Mouse (Mus musculus) G1E-ER4 (cell line): ENCODE results near the gene Commd7. TPM values are rescaled to one million over a fixed set of nuclear protein-coding genes. Genes with fewer than 3 reads are reported as not detected.

Experiments used
- GATA1 ChIP-seq: IDR thresholded peaks from one replicate; pipeline ENCODE4 v1.8.0; 2012; ENCODE audit warnings: low read length, inconsistent platforms
- polyA plus RNA-seq: library from polyadenylated mRNA; stranded (reverse); fragments of >175 nt; gene quantifications from 2 replicates; pipeline ENCODE4 v1.2.3, GENCODE M21; 2012

Commd7 gene
- polyA plus RNA-seq, result 30.1 and 30.2 TPM in 2 replicates

DNA sequence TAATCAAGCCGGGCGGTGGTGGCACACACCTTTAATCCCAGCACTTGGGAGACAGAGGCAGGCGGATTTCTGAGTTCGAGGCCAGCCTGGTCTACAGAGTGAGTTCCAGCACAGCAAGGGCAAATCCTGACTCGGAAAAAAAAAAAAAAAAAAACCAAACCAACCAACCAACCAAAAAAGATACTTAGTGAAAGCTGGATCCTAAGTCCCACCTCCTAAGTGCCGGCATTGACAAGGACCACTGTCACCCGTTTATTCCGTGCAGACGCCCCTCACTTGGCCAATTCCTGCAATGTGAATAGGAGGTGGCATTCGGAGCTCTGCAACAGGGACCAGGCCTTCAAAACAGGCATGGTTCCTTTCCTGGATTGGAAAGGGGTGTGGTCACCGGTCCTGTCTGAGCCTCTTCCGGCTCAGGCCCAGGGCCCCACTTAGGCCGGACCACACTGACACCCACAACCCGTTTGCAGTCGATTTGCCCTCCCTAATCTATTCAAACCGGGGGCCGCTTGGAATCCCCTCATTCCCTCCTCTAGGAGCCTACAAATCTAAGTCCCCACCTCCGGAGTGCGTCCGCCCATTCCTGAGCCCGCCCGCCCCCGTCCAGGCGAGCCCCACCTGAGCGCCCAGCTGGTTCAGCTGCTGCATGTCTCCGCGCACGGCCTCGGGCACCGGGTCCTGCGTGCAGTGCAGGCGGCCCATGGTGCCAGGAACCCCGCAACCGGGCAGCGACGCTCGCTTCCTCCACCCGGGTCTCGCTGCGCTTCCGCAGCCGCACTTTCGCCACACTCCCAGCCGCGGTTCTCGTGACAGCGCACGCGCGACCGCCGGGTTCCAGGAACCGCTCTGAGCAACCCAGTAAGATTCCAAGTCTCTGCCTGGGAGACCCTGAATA lies at the start of gene Commd7:
Gene Commd7, minus strand, starts transcription at position 806 of the 895 bp plus-strand sequence.
- TF ChIP-seq GATA1, result no peak

DNA sequence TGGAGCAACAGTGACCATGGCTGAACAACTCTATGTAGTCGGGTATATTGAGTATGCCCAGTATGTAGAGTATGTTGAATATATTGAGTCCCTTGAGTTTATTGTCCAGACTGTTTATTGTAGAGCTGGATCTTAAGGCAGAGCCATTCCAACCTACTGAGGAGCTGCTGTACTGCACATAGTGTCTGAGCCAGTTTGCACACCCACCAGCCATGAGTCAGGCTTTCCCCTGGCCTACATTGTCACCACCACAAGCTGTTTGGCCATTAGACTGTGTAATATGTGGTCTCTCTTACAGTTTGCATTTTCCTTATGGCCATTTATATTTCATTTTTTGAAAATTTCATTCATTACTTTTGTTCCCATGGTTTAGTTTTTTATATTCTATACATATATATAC lies 47.4 kb upstream of the Commd7 start:
- TF ChIP-seq GATA1, result no peak

DNA sequence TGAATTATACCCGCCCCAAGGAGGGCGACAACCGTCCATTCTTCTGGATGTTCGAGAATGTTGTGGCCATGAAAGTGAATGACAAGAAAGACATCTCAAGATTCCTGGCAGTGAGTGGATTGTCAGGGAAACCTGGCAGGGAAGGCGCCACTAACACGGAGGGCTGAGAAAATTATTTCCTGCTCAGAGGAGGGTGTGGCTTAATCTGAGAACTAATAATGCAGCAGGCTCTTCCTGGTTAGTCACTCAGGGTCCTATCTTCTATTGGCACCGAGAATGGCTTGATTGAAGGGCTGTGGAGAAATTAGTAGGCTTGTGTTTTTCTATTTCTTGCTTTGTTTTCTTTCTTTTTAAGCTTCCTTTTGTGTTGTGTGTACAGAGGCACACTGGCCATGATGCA lies 45.0 kb upstream of the Commd7 start:
- no peak for TF ChIP-seq GATA1

DNA sequence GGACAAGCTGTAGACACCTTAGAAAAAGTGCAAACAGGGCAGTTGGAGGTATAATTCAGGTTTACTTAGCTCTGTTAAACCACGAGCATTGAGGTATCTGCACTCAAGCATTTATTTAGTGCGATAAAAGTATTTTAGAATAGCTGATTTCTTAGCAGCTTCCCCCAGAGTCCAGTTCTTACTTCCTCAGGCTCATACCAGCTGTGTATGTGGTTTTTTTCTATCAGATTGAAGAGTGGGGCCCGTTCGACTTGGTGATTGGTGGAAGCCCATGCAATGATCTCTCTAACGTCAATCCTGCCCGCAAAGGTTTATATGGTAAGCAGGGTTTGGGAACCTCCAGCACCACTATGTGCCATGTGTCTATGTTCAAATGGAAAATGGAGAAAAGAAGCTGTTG lies 44.4 kb upstream of the Commd7 start:
- no peak for TF ChIP-seq GATA1

DNA sequence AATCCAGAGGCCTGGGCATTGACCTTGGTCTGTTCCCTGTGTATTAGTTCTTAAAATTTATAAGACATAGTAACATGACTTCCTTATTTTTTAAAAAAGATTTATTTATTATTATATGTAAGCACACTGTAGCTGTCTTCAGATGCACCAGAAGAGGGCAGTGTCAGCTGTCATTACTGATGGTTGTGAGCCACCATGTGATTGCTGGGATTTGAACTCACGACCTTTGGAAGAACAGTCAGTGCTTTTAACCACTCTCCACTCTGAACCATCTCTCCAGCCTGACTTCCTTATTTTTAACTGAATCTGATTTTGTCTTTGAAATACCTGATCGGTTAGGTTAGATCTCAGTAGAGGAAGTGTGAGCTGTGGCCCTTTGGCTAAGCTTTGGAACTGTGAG lies 40.0 kb upstream of the Commd7 start:
- TF ChIP-seq GATA1, result no peak

DNA sequence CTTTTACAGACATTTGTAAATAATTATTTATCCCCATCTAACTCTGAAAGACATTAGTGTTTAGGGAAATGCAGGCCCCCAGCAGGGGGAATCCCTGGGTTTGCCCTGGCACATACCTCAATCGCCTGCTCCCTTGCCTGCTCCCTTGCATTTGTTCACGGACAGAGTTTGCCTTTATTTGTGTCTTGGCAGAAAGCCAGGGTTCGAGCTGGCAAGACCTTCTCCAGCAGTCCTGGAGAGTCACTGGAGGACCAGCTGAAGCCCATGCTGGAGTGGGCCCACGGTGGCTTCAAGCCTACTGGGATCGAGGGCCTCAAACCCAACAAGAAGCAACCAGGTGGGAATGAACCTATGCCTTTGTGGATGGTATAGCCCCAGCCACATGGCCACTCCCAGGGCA lies 37.5 kb upstream of the Commd7 start:
- no peak for TF ChIP-seq GATA1

DNA sequence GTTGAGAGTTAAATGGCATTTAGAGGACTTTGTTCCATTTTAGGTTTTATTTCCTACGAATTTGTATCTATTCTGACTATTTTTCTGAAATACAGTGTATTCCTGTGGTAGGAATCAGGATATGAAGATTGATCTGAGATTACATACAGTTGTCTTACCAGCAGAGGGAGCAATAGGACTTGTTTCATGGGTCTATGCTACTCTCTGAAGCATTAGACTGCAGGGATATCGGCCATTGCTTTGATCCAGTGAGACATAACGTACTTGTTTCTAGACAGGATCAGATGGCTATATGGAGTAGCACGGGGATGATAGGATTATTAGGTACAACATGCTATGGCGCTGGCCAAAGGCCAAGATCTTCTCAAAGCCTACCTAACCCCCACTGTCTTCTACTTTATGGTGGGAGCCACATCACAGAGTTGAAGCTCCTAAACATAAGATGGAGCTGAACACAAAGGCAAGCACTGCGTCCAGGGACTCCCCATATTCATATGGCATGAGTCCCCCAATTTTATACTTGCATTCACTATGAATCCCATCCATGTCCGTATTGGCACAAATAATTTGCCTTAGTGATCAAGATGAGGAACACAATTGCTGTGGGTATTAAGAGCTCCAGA lies 36.3 kb upstream of the Commd7 start:
- TF ChIP-seq GATA1, result no peak

DNA sequence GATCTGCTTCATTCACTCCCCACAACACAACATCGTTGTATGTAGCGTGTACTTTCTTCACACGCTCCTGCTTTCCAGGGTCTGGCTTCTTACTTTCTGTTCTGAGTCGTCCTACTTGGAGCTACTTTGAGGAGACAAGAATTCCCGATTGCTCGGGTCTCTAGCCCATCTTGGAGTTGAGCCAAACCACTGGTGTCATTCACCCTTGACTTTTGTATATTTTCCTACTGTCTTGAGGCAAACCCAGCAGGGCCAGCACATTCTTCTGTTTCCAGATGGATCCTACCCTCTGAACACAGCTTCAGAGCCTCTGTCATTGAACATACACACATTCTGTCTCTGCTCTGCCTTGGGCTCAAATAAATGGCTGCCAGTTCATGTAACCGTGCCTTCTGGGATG lies 32.8 kb upstream of the Commd7 start:
- no peak for TF ChIP-seq GATA1

DNA sequence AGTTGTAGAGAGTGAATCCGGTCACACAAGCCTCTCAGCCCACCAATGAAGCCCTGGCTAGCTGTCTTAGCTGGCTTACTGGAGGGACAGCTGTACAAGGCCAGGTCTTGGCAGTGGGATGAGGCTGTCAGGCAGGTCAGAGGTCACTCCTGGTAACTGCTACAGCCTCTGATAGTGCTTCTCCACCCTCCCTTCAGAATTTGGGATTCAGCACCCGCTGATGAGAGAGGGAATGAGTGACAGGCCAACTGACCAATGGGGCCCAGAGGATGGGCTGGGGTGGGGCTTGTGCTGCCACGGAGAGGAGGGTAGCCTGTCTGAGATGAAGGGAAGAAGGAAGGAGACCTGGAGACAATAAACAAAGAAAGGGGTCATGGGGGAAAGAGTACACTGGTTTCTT lies 28.0 kb upstream of the Commd7 start:
- TF ChIP-seq GATA1, result no peak

DNA sequence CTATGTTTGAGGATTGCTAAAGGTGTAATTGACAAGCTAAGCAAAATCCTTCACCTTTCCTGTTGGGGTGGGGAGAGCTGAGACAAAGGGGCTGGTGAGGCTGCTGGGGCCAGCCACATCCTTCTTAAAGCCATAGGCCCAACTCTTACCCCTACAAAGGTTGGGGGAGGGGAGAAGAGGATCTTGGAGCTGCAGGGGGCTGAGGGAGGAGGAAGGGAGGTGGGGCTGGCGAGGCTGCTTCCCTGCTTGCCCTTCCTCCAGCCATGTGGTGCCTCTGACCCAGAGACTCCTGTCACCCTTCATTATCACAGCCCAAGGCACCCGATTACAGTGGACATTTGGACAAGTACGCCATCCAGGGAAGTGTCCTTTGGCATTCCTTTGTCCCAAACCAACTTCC lies 19.1 kb upstream of the Commd7 start:
- TF ChIP-seq GATA1, result no peak

DNA sequence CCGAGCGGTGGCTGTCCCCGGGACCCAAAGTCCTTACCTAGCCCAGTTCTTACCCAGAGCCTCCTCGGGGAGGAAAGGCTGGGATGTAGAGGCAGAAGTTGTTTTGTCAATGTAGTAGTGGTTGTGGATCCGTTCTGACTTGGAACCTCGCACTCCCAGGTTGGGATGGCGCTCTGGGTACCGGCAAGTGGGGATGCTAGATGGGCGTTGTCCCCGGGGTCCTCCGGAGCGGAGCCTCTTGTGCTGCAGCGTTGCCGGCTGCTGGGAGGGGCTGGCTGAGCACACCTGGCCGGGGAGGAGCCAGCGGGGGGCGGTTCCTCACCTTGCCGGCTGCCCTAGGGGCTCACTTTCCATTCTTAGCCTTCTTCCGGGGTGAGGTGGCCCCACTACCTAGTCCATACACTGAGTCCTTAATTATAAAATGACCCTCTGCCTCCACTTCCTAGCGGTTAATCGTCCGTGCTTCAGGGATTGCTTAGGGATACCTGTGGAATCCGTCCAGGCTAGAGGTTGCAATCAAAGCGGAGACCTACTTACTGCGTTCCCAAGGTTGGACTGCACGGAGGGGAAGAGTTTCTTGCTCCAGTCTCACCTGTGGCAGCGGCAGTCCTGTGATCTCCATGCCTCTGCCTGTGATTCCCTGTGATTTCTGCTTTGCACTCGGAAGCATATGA lies 17.6 kb upstream of the Commd7 start:
- no peak for TF ChIP-seq GATA1

DNA sequence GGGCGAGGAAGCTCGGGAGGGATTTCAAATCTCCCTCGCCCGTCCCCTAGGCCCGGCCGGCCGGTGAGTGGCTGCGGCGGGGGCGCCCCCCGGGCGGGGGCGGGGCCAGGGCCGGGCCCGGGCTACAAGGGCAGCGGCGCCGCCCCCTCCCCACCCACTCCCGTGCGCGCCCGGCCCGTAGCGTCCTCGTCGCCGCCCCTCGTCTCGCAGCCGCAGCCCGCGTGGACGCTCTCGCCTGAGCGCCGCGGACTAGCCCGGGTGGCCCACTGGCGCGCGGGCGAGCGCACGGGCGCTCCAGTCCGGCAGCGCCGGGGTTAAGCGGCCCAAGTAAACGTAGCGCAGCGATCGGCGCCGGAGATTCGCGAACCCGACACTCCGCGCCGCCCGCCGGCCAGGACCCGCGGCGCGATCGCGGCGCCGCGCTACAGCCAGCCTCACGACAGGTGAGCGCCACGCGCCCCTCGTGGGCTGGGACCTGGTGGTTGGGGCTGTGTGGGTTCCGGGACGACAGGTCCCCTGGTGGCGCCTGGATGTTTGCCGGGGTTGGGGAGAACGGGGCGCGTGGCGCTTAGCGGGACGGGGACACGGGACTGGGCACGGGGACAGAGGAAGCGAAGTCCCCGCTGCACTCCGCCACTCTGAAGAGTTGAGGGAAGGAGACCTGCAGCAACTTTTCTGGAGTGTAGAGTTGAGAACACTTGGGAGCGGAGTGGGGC lies 16.9 kb upstream of the Commd7 start, which contains the start of gene Dnmt3b:
Gene Dnmt3b, plus strand, starts transcription at position 153 of the 716 bp plus-strand sequence.
- TF ChIP-seq GATA1, result no peak

DNA sequence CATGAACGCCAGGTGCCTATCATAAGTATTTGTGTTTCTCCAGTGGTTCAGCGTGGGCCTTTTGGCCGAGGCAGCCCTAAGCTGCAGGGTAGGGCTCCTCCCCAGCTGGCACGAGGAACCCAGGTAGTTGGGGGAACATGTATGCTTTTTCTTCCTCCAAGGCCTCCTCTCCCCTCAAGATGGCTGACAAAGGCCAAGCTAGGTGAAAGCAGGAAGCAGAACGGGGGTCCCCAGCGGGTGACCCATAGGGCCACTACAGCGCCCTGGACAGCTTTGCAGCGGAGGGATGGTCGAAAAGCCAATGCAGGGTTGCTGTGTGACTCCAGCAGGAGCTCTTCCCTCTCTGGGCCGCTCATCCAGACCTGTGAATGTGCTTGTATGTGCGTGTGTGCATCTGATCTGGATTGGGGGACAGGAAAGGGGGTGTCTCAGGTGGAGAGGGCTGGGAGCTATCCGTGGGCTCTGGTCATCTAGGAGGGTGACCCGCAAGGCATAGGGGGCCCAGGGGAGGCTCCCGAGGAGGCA lies 16.3 kb upstream of the Commd7 start:
- TF ChIP-seq GATA1, result no peak

DNA sequence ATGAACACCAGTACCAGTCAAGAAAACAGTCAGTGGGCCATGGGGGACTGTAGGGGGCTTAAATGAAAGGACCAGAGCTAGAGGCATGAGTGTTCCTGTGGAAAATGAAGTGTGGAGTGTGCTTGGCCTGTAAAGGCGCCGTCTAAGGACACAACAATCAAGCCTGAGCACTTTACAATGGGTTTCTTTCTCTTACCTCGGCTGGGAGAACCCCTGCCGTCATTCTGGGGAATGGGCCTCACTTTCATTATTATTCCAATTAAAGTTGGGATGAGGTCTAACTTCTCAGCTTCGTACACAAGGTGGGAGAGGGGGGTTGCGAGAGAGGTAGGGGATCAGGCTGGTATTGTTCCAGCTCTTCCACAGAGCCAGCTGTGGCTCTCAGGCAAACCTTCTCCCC lies 10.4 kb upstream of the Commd7 start:
- TF ChIP-seq GATA1, result no peak

DNA sequence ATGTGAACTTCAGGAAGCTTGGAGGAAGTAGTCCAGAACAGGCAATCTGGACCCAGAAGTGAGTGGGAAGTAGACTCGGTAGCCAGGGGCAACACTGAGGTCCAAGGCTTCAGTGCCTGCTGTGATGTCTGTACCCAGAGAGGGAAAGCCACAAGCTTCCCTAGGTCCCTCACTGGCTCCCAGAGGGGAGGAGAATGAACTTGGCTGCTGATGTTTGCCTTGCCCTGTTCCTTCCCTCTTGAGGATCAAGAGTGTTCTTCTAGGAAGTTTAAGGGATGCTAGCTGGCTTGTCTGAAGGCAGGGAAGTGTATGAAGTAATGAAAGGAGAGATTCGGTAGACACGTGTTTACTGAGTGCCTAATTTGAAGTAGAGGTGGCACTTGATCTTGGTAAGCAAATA lies 9.9 kb upstream of the Commd7 start:
- TF ChIP-seq GATA1, result no peak
